Mouse (Mus musculus) embryo, embryonic 10 days (tissue): Measurements from ENCODE around the gene AW549877.

Experiments
- DNase-seq: peaks from one replicate; pipeline ENCODE4 v3.0.0-alpha.2; 2015; ENCODE audit warnings: low spot score

The AW549877 gene

DNA sequence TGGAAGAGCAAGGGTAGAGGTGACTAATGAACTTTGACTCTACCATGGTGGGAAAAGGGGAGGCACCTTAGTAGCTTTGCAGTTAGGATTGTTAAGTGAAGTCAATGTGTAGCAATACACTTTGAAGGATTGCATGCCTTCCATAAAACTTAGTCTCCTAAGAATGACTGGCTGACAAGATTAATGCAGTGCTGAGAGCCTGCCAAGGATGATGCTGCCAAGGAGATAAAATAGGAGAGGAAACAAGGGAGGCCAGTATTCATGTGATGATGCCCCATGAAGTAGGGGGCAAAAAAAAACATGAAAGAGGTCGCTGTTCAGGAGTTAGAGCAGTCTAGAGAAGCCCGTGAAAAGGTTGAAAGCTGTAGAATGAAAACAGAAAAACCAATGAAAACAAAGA lies 10.7 kb downstream of the AW549877 start:
- no peak for DNase-seq

DNA sequence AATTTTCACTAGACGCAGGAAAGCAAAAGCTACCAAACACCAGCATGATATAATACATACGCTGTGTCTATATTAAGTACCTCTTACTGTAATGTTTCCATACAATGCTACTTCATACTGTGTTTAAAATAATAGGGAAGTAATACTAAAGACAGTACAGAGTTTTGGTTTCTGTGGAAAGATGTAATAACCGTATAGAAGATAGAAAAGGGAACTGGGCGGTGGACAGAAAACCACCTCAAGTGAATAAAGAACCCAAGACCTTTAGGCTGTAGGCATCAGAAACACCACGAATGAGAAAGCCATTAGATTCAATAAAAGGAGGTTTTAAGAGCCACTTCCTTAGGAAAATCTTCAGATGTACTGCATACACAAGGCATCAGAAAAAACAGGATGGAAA lies 12.8 kb downstream of the AW549877 start:
- no peak for DNase-seq

DNA sequence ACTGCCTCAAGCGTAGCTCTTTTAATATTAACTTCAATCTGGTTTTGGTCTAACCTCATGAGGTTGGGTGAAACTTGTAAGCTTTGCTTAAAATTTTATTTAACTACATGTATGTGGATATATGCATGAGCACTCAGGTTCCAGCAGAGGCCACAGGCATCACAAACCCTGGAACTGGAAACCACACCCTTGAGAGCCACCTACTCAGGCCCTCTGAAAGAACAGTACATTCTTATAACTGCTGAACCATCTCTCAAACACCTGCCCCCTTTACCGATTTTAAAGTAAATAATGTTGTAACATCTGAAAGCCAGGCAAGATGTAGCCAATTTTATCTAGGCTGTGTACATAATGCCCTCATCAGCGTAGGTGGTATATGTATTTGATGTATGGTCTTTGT lies 15.7 kb downstream of the AW549877 start:
- DNase-seq, result no peak

DNA sequence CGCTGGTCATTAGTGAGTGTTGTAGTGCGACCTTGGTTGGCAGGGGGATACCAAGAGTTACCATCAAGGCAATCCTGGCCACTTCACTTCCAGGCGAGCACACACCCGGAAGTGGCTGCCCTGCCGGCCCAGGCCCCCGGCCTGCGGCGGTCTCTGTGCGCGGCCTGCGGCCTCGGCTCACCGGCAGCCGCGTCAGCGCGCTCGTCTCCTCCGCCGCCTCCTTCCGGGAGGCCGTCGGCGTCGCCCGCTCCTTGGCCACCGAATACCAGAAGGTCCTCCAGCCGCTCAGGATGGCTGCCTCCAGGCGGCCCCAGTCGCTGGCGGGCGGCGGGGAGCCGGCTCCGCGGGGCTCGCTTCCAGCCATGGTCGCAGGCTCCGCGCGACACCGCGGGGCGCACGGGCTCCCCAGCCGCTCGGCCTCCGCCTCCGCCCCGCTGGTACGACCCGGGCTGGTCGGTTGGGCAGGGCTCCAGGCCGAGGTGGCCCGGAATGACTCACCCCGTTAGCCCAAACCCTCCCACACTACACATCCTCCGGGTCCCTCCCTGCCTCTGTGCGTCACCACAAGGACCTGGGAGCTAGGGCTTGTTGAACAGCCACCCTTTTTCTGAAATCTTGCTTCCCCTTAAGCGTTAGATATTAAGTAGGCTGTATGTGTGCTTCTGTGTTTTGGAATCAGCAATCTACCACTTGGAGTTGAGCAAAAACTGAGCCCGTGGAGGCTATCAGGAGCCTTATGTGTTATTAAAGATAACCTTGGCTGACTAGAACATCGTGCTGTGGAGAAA lies 16.3 kb downstream of the AW549877 start, which contains the start of gene Fbxo4:
Gene Fbxo4 (minus strand): TSS at position 513 of the 788 bp plus-strand sequence.
- peak; percentile 71 for DNase-seq

DNA sequence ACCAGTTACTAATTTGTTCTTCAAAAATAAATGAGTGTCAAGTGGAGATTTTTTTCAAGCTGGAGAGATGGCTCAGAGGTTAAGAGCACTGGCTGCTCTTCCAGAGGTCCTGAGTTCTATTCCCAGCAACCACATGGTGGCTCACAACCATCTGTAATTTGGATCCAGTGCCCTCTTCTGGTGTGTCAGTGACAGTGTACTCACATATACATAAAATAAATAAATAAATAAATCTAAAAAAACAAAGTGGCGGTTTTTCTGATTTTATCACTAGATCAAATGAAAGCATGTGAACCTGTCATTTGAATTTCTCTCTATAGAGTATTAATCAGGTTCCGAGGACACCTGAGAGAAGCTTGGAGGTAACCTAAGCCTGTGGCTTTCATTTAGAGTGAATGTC lies 17.3 kb downstream of the AW549877 start:
- no peak for DNase-seq

DNA sequence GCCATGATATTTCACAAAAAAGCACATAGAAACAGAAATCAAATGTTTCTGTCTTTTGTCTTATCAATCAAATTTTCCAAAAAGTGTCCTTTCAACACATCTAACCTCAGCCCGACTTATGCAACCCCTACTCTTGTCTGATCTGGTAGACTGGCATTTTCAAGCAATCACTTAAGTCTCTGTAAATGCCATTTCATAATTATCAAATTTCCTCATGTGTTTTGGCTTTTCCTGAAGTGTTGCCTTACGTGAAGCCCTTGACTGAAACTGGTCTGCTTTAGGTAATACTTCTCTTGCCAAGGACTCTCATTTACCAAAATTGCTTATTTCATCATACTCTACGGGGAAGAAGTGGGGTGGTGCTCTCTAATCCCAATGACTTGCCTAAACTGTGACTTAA lies 22.2 kb downstream of the AW549877 start:
- DNase-seq, result no peak

DNA sequence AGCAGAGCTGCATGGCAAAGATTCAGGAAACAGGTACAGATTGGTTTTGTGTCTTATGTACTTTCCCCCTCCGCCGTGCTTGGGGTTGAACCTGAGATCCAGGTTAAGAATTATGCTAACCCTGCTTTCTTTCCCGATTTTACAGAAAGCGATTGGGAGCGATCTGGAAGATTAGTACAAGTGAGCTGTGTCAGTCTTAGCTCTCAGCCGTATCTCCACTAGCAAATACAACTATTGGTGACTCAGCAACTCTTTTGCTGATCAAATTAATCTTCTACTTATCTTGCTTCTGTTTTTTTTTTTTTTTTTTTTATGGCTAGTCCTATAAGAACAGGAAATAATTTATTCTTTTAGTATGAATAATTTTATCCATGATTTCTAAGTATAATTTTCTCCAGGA lies 25.4 kb downstream of the AW549877 start:
- DNase-seq, result no peak

DNA sequence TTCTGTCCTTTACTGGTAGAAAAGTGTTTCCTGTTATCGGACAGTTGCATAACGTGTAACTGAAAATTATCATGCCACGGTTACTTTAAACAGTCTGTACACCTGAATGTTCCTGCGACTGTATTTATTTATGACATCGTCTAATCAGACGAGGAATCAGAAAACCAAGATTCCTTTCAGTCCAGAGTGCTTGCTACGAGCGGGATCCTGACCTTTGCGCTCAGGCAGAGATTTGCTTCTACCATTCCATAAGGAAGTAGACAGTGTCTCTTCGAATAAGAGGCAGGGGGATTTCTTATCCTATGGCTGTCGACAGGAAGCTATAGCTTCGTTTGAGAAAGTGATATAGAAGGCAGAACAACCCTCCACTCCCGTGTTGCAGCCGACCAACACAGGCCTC lies 25.8 kb downstream of the AW549877 start:
- no peak for DNase-seq

DNA sequence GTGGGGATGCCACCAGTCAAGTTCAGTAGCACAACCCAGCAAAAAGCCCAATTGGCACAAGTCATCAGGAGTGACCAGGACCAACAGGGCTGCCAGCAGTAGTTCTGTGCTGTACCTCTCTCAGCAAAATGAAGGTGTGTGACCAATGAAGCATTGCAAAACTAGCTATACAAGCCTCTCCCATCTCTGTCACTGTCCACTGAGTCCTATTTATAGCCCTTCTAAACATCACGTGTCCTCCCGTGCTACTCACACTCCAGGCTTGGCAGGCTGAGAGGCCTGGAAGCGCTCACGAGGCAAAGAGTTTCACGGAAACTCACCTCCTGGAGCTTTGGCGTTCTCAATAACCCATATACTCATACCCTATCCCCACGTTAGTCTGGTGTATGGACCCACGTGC lies 33.3 kb downstream of the AW549877 start:
- DNase-seq, result no peak

DNA sequence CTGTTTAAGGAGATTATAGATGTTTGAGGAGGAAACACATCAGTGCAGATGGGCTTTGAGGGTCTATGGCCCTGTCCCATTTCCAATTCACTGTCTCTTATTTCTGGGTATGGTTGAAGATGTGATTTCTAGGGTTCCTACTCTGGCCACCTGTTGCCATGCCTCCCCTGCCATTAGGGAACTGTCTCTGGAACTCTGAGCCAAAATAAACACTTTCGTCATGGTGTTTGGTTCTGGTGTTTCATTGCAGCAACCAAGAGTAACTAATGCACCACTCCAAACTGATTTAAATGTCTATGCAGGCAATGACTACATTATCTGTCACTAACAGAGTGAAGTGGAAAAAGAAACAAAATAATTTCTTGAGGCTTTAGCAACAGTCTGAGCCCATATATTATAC lies 35.5 kb downstream of the AW549877 start:
- DNase-seq, result no peak

DNA sequence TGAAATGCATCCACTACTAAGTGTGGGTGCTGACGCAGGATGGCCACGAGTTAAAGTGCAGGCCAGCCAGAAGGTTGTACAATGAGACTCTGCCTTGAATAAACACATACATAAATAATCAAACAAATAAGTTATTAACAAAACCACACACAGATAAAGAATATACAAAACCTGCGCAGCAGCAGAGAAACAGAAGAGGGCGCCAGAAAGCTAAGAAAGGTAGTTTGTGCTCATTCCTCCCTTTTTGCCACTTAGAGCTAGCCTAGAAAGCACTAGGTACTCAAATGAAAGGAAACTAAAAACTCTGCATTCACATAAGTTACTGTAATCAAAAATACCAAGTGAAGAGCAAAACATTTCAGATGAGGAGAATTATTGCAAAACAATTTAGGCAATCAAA lies 37.6 kb downstream of the AW549877 start:
- DNase-seq, result peak; percentile 54

DNA sequence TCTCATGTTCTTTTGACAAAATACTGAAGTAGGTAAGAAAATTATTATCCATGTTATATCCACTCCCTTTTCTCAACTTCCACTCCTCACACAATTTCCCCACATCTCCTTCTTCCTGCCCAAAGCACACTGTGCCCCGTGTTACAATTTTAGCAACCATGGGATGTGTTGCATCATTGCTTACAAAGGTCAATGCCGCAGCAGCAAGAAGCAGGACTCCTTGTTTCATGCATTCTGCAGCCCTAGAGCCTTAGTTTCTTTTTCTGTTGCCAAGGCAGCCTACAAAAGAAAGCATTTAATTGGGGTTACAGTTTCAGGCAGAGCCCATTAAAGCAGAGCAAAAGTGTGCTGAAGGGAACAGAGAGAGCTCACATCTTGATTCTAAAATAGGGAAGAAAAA lies 40.6 kb downstream of the AW549877 start:
- no peak for DNase-seq

DNA sequence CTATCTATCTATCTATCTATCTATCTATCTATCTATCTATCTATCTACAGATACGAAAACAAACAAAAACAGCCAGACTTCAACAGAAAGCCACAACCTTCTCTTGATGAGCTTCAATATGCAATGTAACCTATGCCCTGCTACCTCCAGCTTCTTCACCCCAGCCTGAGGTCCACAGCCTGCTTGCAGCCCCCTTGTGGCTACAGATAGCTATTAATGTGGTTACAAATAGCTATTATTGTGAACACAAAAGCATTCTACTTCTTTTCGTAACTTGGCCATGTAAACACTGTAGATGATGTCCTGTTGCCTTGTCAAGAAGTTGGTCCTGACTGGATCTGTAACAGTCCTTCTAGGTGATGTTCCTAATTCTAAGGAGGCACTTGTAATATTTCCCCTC lies 57.4 kb downstream of the AW549877 start:
- no peak for DNase-seq

DNA sequence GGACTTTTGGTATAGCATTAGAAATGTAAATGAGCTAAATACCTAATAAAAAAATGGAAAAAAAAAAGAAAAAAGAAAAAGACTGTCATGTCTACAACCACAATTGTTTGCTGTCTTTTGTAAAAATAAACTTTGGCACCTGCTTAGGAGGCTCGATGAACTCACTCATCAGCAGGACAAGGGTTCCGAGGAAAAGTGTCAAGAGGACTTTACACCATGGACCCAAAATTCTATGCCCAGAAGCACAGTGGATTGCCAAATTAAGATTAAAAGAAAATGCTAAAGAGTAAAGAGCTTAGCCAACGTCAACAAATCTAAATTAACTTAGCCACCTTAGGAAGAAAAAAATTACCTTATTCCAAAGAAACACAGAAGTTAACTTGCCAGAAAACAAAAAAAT lies 59.5 kb downstream of the AW549877 start:
- no peak for DNase-seq

DNA sequence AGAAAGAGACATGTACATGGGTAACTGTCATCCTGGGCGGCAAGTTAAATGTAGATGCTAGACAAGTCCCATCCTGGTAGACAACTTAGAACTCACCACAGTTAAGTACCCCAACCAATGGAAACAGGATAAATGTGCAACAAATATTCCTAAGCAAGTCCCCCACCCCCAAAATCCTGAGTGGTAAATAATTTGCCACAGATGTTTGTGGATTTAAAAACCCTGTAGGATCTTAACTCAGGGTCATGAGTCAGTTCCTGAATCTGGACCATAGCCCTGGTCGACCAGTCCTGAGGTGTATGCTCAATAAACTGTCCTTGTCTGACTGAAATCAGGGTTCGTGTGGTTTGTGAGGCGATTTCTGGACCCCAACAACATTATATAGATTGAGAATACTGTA lies 62.1 kb downstream of the AW549877 start:
- DNase-seq, result no peak
